Mouse (Mus musculus) lung, adult 2 months (tissue): ENCODE measurements around the gene Gm45021.

ENCODE experiments used
- CTCF ChIP-seq: fragments of 200-500 bp; IDR thresholded peaks from 2 replicates; pipeline ENCODE4 v1.5.1; 2011; ENCODE audit warnings: mild to moderate bottlenecking, low read length, control low read depth; ENCODE audit not compliant: insufficient read depth
- POLR2A ChIP-seq: fragments of 200-500 bp; IDR thresholded peaks from 2 replicates; pipeline ENCODE4 v1.6.1; 2011; ENCODE audit warnings: low read depth, mild to moderate bottlenecking, control low read depth, low read length, borderline replicate concordance; ENCODE audit errors: extremely low read depth

GRCm38 (mm10) chr6:48626464-48626863, 37.1 kb downstream of the Gm45021 start, which contains the start of gene AI854703:
- no peak for TF ChIP-seq CTCF
- TF ChIP-seq POLR2A = no peak
